Mouse (Mus musculus) bone marrow macrophage, adult 2 months (primary cell): ENCODE results near the gene Sdc3.

ENCODE experiments used
- CTCF ChIP-seq: IDR thresholded peaks from 2 replicates; pipeline ENCODE4 v1.5.1; 2012; ENCODE audit warnings: low read depth, mild to moderate bottlenecking, low read length, moderate library complexity
- POLR2A ChIP-seq: IDR thresholded peaks from 2 replicates; pipeline ENCODE4 v1.6.1; 2012; ENCODE audit warnings: mild to moderate bottlenecking, low read depth, low read length, borderline replicate concordance

- TF ChIP-seq CTCF (no peak), POLR2A (no peak)
Measured at GRCm38 (mm10) chr4:130773899-130774298, 18.4 kb upstream of the Sdc3 start.
